Mouse (Mus musculus) left cerebral cortex, postnatal 25 days (tissue): ENCODE measurements at regions not wholly inside any gene's neighbourhood (a gene's known extent, or its start where the extent isn't known, plus 50 kb on each side); places are given as distances from the start of the nearest gene placed in this dataset.

Source experiments
- DNase-seq, 2 experiments: peaks; one replicate each; pipeline ENCODE4 v3.0.0; 2022; ENCODE audit warnings: low spot score in 2 of 2, mixed read lengths in 1 of 2
- intact Hi-C: fragments of 180-260 bp; cut with DNase I; formaldehyde crosslinking; loops from one replicate; pipeline ENCODE4 v1.15.1; 2025

- peak; percentile 7 to 71 for DNase-seq
- intact Hi-C loops: no loop called here
These were observed 705.1 kb downstream of the Edem1 start for GRCm38 (mm10) chr6:109533526-109533925.

GRCm38 (mm10) chr6:109542980-109543976, 714.8 kb downstream of the Edem1 start:
- peak in 1 of 2 experiments; percentile 2 for DNase-seq
- intact Hi-C loops: no loop called here

GRCm38 (mm10) chr6:109552316-109552715, 723.9 kb downstream of the Edem1 start:
- no peak for DNase-seq
- intact Hi-C loops: no loop called here
